In genomic region chr11:49203771-49204497, GRCm38 (mm10) we compare ENCODE assay signal across 9 mouse cellular contexts. TPM values are rescaled to one million over a fixed set of nuclear protein-coding genes. Genes with fewer than 3 reads are reported as not detected.
DNase-seq lines count a peak whose midpoint lies in the region; ATAC-seq and TF ChIP-seq lines count a peak whose summit lies in the region.
"Had no signal": no experiment of that assay in that cellular context is flagged by ENCODE, and none has a peak within 500 bp of the region (broad histone marks: within the 10 kb centered on the region; RNA-seq: fewer than 3 reads in every experiment).

No protein-coding gene starts in this region.

- peak; percentile 54 for ATAC-seq in Patski
- peak; percentile 77; the same call in 1 of the 2 replicates for ATAC-seq in embryonic facial prominence, embryonic 15.5 days (ENCODE audit: insufficient number of reproducible peaks, low FRiP score, low TSS enrichment, low read depth)
- ATAC-seq in intestine, embryonic 15.5 days: peak; percentile 80
- peak; percentile 50 for ATAC-seq in megakaryocyte, adult 5-6 weeks (ENCODE audit: poor library complexity, severe bottlenecking)
- peak; percentile 68 for ATAC-seq in stomach, embryonic 16.5 days (ENCODE audit: insufficient read depth, low FRiP score)

- peaks cover 9% of the 10 kb centered on the region for H3K4me1 ChIP-seq in embryonic facial prominence, embryonic 15.5 days
- H3K4me1 ChIP-seq in intestine, embryonic 15.5 days (replicated peaks): peaks cover 8% of the 10 kb centered on the region
- H3K4me1 ChIP-seq in stomach, embryonic 16.5 days (ENCODE audit: control insufficient read depth, insufficient read depth, low read length): peaks cover 13% of the 10 kb centered on the region

- peak overlapping the region; percentile 99 for H3K27ac ChIP-seq in embryonic facial prominence, embryonic 15.5 days (replicated peaks)
- peak overlapping the region; percentile 96 for H3K27ac ChIP-seq in intestine, embryonic 15.5 days
- peak overlapping the region; percentile 99 for H3K27ac ChIP-seq in stomach, embryonic 16.5 days (ENCODE audit: low read length)

- H3K9ac ChIP-seq in embryonic facial prominence, embryonic 15.5 days: peak overlapping the region; percentile 99
- peak overlapping the region; percentile 78 for H3K9ac ChIP-seq in intestine, embryonic 15.5 days
- peak overlapping the region; percentile 98 for H3K9ac ChIP-seq in stomach, embryonic 16.5 days (ENCODE audit: low read length)

- WGBS in embryonic facial prominence, embryonic 15.5 days: 0% methylated on average over 24 of the region's 24 CpGs
- under 1% methylated on average over 24 of the region's 24 CpGs for WGBS in intestine, embryonic 15.5 days
- under 1% methylated on average over 24 of the region's 24 CpGs for WGBS in stomach, embryonic 16.5 days

- TF ChIP-seq CTCF in Patski (IDR thresholded peaks at IDR 0.05): no peak

- POLR2A ChIA-PET in Patski (lab: Charles Lee): interaction anchor here (0.8 kb wide), 1 partner anchor 16 kb away, joined by 4 read pairs; no protein-coding TSS in a partner anchor

- H3K9me3 ChIP-seq in embryonic facial prominence, embryonic 15.5 days (replicated peaks): no peaks in the 10 kb centered on the region
- H3K9me3 ChIP-seq in intestine, embryonic 15.5 days: no peaks in the 10 kb centered on the region
- H3K9me3 ChIP-seq in stomach, embryonic 16.5 days (replicated peaks; ENCODE audit: control insufficient read depth, low read length): no peaks in the 10 kb centered on the region

- DNase-seq in lung, adult 18-20 months: peak; percentile 39 to 40
- no peak for DNase-seq in lung, postnatal 4 days
- no peak for DNase-seq in Patski (ENCODE audit: low read depth, low spot score)
- no peak for DNase-seq in ovary, postnatal 10 days (ENCODE audit: low spot score)

- CTCF ChIA-PET in Patski (lab: Charles Lee): interaction anchor here (0.7 to 2.3 kb wide), 2 partner anchors 63 to 67 kb away, joined by 3 to 7 read pairs; no protein-coding TSS in a partner anchor

- peak overlapping the region; percentile 67 for H3K4me2 ChIP-seq in embryonic facial prominence, embryonic 15.5 days (replicated peaks)
- peak overlapping the region; percentile 77 for H3K4me2 ChIP-seq in intestine, embryonic 15.5 days (replicated peaks)
- H3K4me2 ChIP-seq in stomach, embryonic 16.5 days (ENCODE audit: low read depth, low read length): peak overlapping the region; percentile 84

- H3K27me3 ChIP-seq in Patski: no peaks in the 10 kb centered on the region
- no peaks in the 10 kb centered on the region for H3K27me3 ChIP-seq in embryonic facial prominence, embryonic 15.5 days
- H3K27me3 ChIP-seq in intestine, embryonic 15.5 days (replicated peaks): no peaks in the 10 kb centered on the region
- H3K27me3 ChIP-seq in stomach, embryonic 16.5 days (ENCODE audit: control insufficient read depth, insufficient read depth, low read length): no peaks in the 10 kb centered on the region

- H3K4me3 ChIP-seq in embryonic facial prominence, embryonic 15.5 days (replicated peaks): peak overlapping the region; percentile 88
- H3K4me3 ChIP-seq in intestine, embryonic 15.5 days (replicated peaks): peak overlapping the region; percentile 61
- H3K4me3 ChIP-seq in stomach, embryonic 16.5 days (replicated peaks; ENCODE audit: low read length): peak overlapping the region; percentile 85

- H3K36me3 ChIP-seq in embryonic facial prominence, embryonic 15.5 days: peaks cover 7% of the 10 kb centered on the region; the same call in 1 of the 2 replicates
- H3K36me3 ChIP-seq in intestine, embryonic 15.5 days: 0 out of 2 replicates have a peak, but pooled peaks cover 2% of the 10 kb centered on the region
- H3K36me3 ChIP-seq in stomach, embryonic 16.5 days (ENCODE audit: control insufficient read depth, insufficient read depth, low read length): no peaks in the 10 kb centered on the region

- in situ Hi-C loops in Patski (cut with MboI; ENCODE audit: low pct_unique_long_range_greater_than_20kb): no loop called here

RNA-seq across cellular contexts. Expression of gene Zfp62, which starts 0.8 kb away (rescaled TPM):
- 31.9 TPM for polyA plus RNA-seq in Patski (2021)
- 36.0 and 36.7 TPM in 2 replicates for polyA plus RNA-seq in embryonic facial prominence, embryonic 15.5 days (2015; fragmentation: Nextera tagmentation; extraction: Ambion mirVana)
- 24.4 and 28.6 TPM in 2 replicates for polyA plus RNA-seq in intestine, embryonic 15.5 days (2015; fragmentation: Nextera tagmentation; extraction: Ambion mirVana)
- total RNA-seq in megakaryocyte, adult 5-6 weeks (2015): 46.3 and 59.7 TPM in 2 replicates
- 59.0 and 80.3 TPM in 2 replicates for total RNA-seq in megakaryocyte, adult 5-6 weeks (2017)
- polyA plus RNA-seq in stomach, embryonic 16.5 days (2015; fragmentation: Nextera tagmentation; extraction: Ambion mirVana): 30.3 and 32.9 TPM in 2 replicates

RNA-seq across cellular contexts. Expression of gene Btnl9, which starts 17.0 kb away (rescaled TPM):
- polyA plus RNA-seq in Patski (2021): not detected
- 1.7 and 2.2 TPM in 2 replicates for polyA plus RNA-seq in embryonic facial prominence, embryonic 15.5 days (2015; fragmentation: Nextera tagmentation; extraction: Ambion mirVana)
- 1.7 and 2.2 TPM in 2 replicates for polyA plus RNA-seq in intestine, embryonic 15.5 days (2015; fragmentation: Nextera tagmentation; extraction: Ambion mirVana)
- 1.6 and 1.7 TPM in 2 replicates for total RNA-seq in megakaryocyte, adult 5-6 weeks (2015)
- 2.3 and 4.2 TPM in 2 replicates for total RNA-seq in megakaryocyte, adult 5-6 weeks (2017)
- 1.2 and 2.1 TPM in 2 replicates for polyA plus RNA-seq in stomach, embryonic 16.5 days (2015; fragmentation: Nextera tagmentation; extraction: Ambion mirVana)

RNA-seq across cellular contexts. Expression of gene Mgat1, which starts 40.1 kb away (rescaled TPM):
- 81.9 TPM for polyA plus RNA-seq in Patski (2021)
- 71.7 and 75.4 TPM in 2 replicates for polyA plus RNA-seq in embryonic facial prominence, embryonic 15.5 days (2015; fragmentation: Nextera tagmentation; extraction: Ambion mirVana)
- 53.5 and 61.2 TPM in 2 replicates for polyA plus RNA-seq in intestine, embryonic 15.5 days (2015; fragmentation: Nextera tagmentation; extraction: Ambion mirVana)
- total RNA-seq in megakaryocyte, adult 5-6 weeks (2015): 33.6 and 36.0 TPM in 2 replicates
- 42.6 and 42.9 TPM in 2 replicates for total RNA-seq in megakaryocyte, adult 5-6 weeks (2017)
- polyA plus RNA-seq in stomach, embryonic 16.5 days (2015; fragmentation: Nextera tagmentation; extraction: Ambion mirVana): 65.9 and 70.1 TPM in 2 replicates

RNA-seq across cellular contexts. Expression of gene Olfr1394, which starts 49.8 kb away (rescaled TPM):
- not detected for polyA plus RNA-seq in Patski (2021)
- polyA plus RNA-seq in embryonic facial prominence, embryonic 15.5 days (2015; fragmentation: Nextera tagmentation; extraction: Ambion mirVana): 0.05 TPM in 2 replicates
- not detected in 2 replicates for polyA plus RNA-seq in intestine, embryonic 15.5 days (2015; fragmentation: Nextera tagmentation; extraction: Ambion mirVana)
- total RNA-seq in megakaryocyte, adult 5-6 weeks (2015): not detected in 2 replicates
- not detected in 2 replicates for total RNA-seq in megakaryocyte, adult 5-6 weeks (2017)
- not detected in 2 replicates for polyA plus RNA-seq in stomach, embryonic 16.5 days (2015; fragmentation: Nextera tagmentation; extraction: Ambion mirVana)
- total RNA-seq: left cerebral cortex, postnatal 25 days had no signal

Comparison
In these comparisons a context has a peak if more than half of its experiments do, and no peak if none do; other contexts are left out.
1. DNase-seq: peak in lung, adult 18-20 months (2 of 2); none in lung, postnatal 4 days (0 of 2), Patski (single experiment) and ovary, postnatal 10 days (single experiment).
2. Peak in every context shown above with its lines, with median percentiles within 50 percentile points of each other: ATAC-seq, H3K27ac ChIP-seq, H3K4me2 ChIP-seq, H3K4me3 ChIP-seq and H3K9ac ChIP-seq.